Mouse (Mus musculus) Patski (cell line): ENCODE data around the gene Lonp1. TPM values are rescaled to one million over a fixed set of nuclear protein-coding genes. Genes with fewer than 3 reads are reported as not detected.
"Not testable (repeated sequence)": the region's sequence is repeated elsewhere in the genome, so short reads cannot be mapped to it uniquely, and the experiment has no call there.

Experiments used
- ATAC-seq: fragments of 100-300 bp; one replicate; pipeline ENCODE4 v1.8.0; 2021
- CTCF ChIA-PET: fragments of 350-600 bp; sonication (Branson Sonifier 250); formaldehyde crosslinking; loops from one replicate; lab custom pipeline; 2022; ENCODE audit warnings: inconsistent platforms; lab: Charles Lee
- POLR2A ChIA-PET: fragments of 350-600 bp; sonication (Branson Sonifier 250); formaldehyde crosslinking; loops from one replicate; lab custom pipeline; 2022; ENCODE audit warnings: antibody characterized with exemption, inconsistent platforms; lab: Charles Lee
- DNase-seq: peaks from one replicate; pipeline ENCODE4 v3.0.0-alpha.2; 2011; ENCODE audit warnings: low read depth, low spot score
- H3K27me3 ChIP-seq: fragments of 371-371 bp; one replicate; pipeline ENCODE4 v1.5.1; 2021
- CTCF ChIP-seq: fragments of 100-300 bp; IDR thresholded peaks from one replicate; pipeline ENCODE4 v1.5.1; 2021
- in situ Hi-C: fragments of 300-500 bp; cut with MboI; formaldehyde crosslinking; loops from 3 replicates; pipeline ENCODE4 v1.11.1; 2018; ENCODE audit warnings: low pct_unique_long_range_greater_than_20kb, mixed read lengths
- polyA plus RNA-seq: library from polyadenylated mRNA; unstranded; gene quantifications from one replicate; pipeline ENCODE4 v1.2.3, GENCODE M21; 2021

Lonp1 gene
- polyA plus RNA-seq, 1 experiment from 2014 or later, result 193 TPM

GRCm38 (mm10) chr17:56626260-56626659, 427 bp downstream of the Lonp1 start:
- no peaks in the 10 kb centered on the region for H3K27me3 ChIP-seq
- ChIA-PET POLR2A (interaction anchor here (1.0 kb wide), 1 partner anchor 43 kb away, joined by 4 read pairs; no protein-coding TSS in a partner anchor), CTCF (no interaction called here)
- in situ Hi-C loops, result loop anchor here (5.0 kb wide), 1 partner anchor 41 kb away; no protein-coding TSS in a partner anchor
- DNase-seq, result no peak
- peak; percentile 10 for ATAC-seq
- no peak for TF ChIP-seq CTCF

- no peak for TF ChIP-seq CTCF
- POLR2A ChIA-PET, result interaction anchor here (0.6 to 1.0 kb wide), 3 partner anchors 31 to 52 kb away, joined by 4 to 7 read pairs (median 4); no protein-coding TSS in a partner anchor
- CTCF ChIA-PET, result interaction anchor here (0.9 kb wide), 1 partner anchor 13 kb away, joined by 3 read pairs; no protein-coding TSS in a partner anchor
- no peaks in the 10 kb centered on the region for H3K27me3 ChIP-seq
- in situ Hi-C loops, result loop anchor here (5.0 kb wide), 1 partner anchor 42 kb away; no protein-coding TSS in a partner anchor
- ATAC-seq (no peak), DNase-seq (no peak)
Observed at GRCm38 (mm10) chr17:56625495-56625894, 1.2 kb downstream of the Lonp1 start.

GRCm38 (mm10) chr17:56617628-56618027, 9.1 kb downstream of the Lonp1 start:
- no peak for TF ChIP-seq CTCF
- H3K27me3 ChIP-seq, result no peaks in the 10 kb centered on the region
- ChIA-PET POLR2A (no interaction called here), CTCF (no interaction called here)
- in situ Hi-C loops, result no loop called here
- ATAC-seq (no peak), DNase-seq (no peak)

- in situ Hi-C loops, result no loop called here
- H3K27me3 ChIP-seq, result no peaks in the 10 kb centered on the region
- ChIA-PET POLR2A (no interaction called here), CTCF (no interaction called here)
- no peak for TF ChIP-seq CTCF
- DNase-seq (no peak), ATAC-seq (no peak)
Observed at GRCm38 (mm10) chr17:56616725-56617124, 10.0 kb downstream of the Lonp1 start.

- DNase-seq (no peak), ATAC-seq (no peak)
- POLR2A ChIA-PET, result no interaction called here
- CTCF ChIA-PET, result interaction anchor here (1.5 kb wide), 1 partner anchor 9 kb away, joined by 3 read pairs; no protein-coding TSS in a partner anchor
- H3K27me3 ChIP-seq, result no peaks in the 10 kb centered on the region
- in situ Hi-C loops, result no loop called here
- TF ChIP-seq CTCF, result no peak
Observed at GRCm38 (mm10) chr17:56615792-56616191, 10.9 kb downstream of the Lonp1 start.

- ChIA-PET POLR2A (no interaction called here), CTCF (interaction anchor here (1.5 kb wide), 1 partner anchor 9 kb away, joined by 3 read pairs; no protein-coding TSS in a partner anchor)
- in situ Hi-C loops, result no loop called here
- no peak for DNase-seq
- no peak for TF ChIP-seq CTCF
- no peaks in the 10 kb centered on the region for H3K27me3 ChIP-seq
- no peak for ATAC-seq
Observed at GRCm38 (mm10) chr17:56615136-56615784, 11.4 kb downstream of the Lonp1 start.

GRCm38 (mm10) chr17:56614391-56615135, 12.1 kb downstream of the Lonp1 start:
- ChIA-PET CTCF (interaction anchor here (1.5 kb wide), 1 partner anchor 10 kb away, joined by 3 read pairs; no protein-coding TSS in a partner anchor), POLR2A (interaction anchor here (0.7 to 1.3 kb wide), 2 partner anchors 10 to 30 kb away, joined by 3 to 5 read pairs; partner anchors contain the start of genes Safb and Safb2)
- DNase-seq, result no peak
- no peak for ATAC-seq
- in situ Hi-C loops, result no loop called here
- TF ChIP-seq CTCF, result no peak
- H3K27me3 ChIP-seq, result no peaks in the 10 kb centered on the region

- H3K27me3 ChIP-seq, ATAC-seq, in situ Hi-C loops, CTCF ChIA-PET, DNase-seq: not testable (repeated sequence)
- POLR2A ChIA-PET, result interaction anchor here (0.7 to 1.3 kb wide), 2 partner anchors 10 to 29 kb away, joined by 3 to 5 read pairs; partner anchors contain the start of genes Safb and Safb2
Observed at GRCm38 (mm10) chr17:56613893-56614292, 12.8 kb downstream of the Lonp1 start.

GRCm38 (mm10) chr17:56613236-56613844, 13.3 kb downstream of the Lonp1 start, which contains the start of gene Rpl36:
Gene Rpl36, plus strand, starts transcription at chr17:56613416.
- DNase-seq, result peak; percentile 57
- in situ Hi-C loops, result no loop called here
- ChIA-PET CTCF (interaction anchor here (1.1 kb wide), 1 partner anchor 12 kb away, joined by 3 read pairs; no protein-coding TSS in a partner anchor), POLR2A (interaction anchor here (1.3 kb wide), 1 partner anchor 9 kb away, joined by 5 read pairs; no protein-coding TSS in a partner anchor)
- no peak for TF ChIP-seq CTCF
- H3K27me3 ChIP-seq, result no peaks in the 10 kb centered on the region
- peak; percentile 33 for ATAC-seq

GRCm38 (mm10) chr17:56612565-56612939, 14.1 kb downstream of the Lonp1 start:
- POLR2A ChIA-PET, result not testable (repeated sequence)

More at GRCm38 (mm10) chr17:56612565-56612939, 14.1 kb downstream of the Lonp1 start:
- H3K27me3 ChIP-seq, DNase-seq, in situ Hi-C loops, ATAC-seq: not testable (repeated sequence)
- CTCF ChIA-PET, result interaction anchor here (1.1 kb wide), 1 partner anchor 13 kb away, joined by 3 read pairs; no protein-coding TSS in a partner anchor
